Mouse (Mus musculus) heart, adult 2 months (tissue): ENCODE results near the gene Tshz2.

ENCODE experiments used
- CTCF ChIP-seq: fragments of 200-600 bp; IDR thresholded peaks from 2 replicates; pipeline ENCODE4 v1.8.1; 2022; ENCODE audit warnings: antibody characterized with exemption, mild to moderate bottlenecking, moderate library complexity
- EP300 ChIP-seq: fragments of 200-500 bp; IDR thresholded peaks from 2 replicates; pipeline ENCODE4 v1.6.1; 2011; ENCODE audit warnings: low read depth, low read length, control low read depth; ENCODE audit not compliant: insufficient read depth

- peak; percentile 80 for TF ChIP-seq CTCF
- TF ChIP-seq EP300 = no peak
These were observed 216.3 kb downstream of the Tshz2 start for GRCm38 (mm10) chr2:169849077-169849476.
